ENCODE assay signal across 7 mouse cellular contexts in the genomic region with DNA sequence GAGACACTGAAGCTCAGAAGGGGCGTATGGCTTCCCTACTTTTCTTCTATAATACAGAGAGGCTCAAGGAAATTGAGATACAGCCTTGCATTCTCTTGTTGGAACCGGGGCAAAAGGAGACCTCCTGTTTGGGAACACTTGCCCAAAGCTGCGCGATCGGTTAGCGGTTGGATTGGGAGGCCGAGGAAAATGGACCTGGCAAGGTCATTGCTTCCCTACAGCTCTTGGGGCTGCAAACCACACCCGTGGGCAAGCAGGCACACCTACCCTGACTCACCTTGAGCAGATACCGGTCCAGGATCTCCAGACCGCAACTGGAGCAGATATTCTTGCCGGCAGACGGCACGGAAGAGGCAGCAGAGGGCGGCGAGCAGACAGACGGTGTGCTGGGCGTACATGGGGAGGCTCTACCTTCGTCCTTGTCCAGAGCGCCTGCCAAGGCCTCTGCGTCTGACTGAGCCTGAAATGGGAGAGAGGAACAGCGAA. TPM values are rescaled to one million over a fixed set of nuclear protein-coding genes. Genes with fewer than 3 reads are reported as not detected.
DNase-seq lines count a peak whose midpoint lies in the region; ATAC-seq and TF ChIP-seq lines count a peak whose summit lies in the region.

No protein-coding gene starts in this region.

- H3K36me3 ChIP-seq in hindbrain, postnatal 0 days (ENCODE audit: insufficient read depth, low read length): no peaks in the 10 kb centered on the region
- no peaks in the 10 kb centered on the region for H3K36me3 ChIP-seq in neural tube, embryonic 12.5 days

- H3K27me3 ChIP-seq in hindbrain, postnatal 0 days (ENCODE audit: insufficient read depth, low read length): peaks cover 88% of the 10 kb centered on the region
- peaks cover 99% of the 10 kb centered on the region for H3K27me3 ChIP-seq in neural tube, embryonic 12.5 days (replicated peaks)

- ATAC-seq in hindbrain, postnatal 0 days: no peak
- no peak for ATAC-seq in neural tube, embryonic 12.5 days (ENCODE audit: low FRiP score, low read depth)

- H3K4me2 ChIP-seq in hindbrain, postnatal 0 days (ENCODE audit: low read depth, low read length): peak overlapping the region; percentile 53
- peak overlapping the region; percentile 59 for H3K4me2 ChIP-seq in neural tube, embryonic 12.5 days (replicated peaks)

- no peak overlapping the region for H3K27ac ChIP-seq in layer of hippocampus, adult 2 months
- H3K27ac ChIP-seq in embryonic fibroblast, embryonic 13.5 days (ENCODE audit: insufficient read depth, low read length): no peak overlapping the region
- no peak overlapping the region for H3K27ac ChIP-seq in hindbrain, postnatal 0 days
- H3K27ac ChIP-seq in neural tube, embryonic 12.5 days: no peak overlapping the region

- H3K9ac ChIP-seq in hindbrain, postnatal 0 days (replicated peaks; ENCODE audit: low read length): no peak overlapping the region
- no peak overlapping the region for H3K9ac ChIP-seq in neural tube, embryonic 12.5 days

- no peak for TF ChIP-seq POLR2A in embryonic fibroblast, embryonic 13.5 days (IDR thresholded peaks at IDR 0.05; ENCODE audit: low read depth, low read length)

- peaks cover 3% of the 10 kb centered on the region for H3K4me1 ChIP-seq in embryonic fibroblast, embryonic 13.5 days (ENCODE audit: control insufficient read depth, insufficient read depth, low read length)
- peaks cover 6% of the 10 kb centered on the region; the same call in 1 of the 2 replicates for H3K4me1 ChIP-seq in hindbrain, postnatal 0 days (ENCODE audit: insufficient read depth, low read length)
- peaks cover 37% of the 10 kb centered on the region for H3K4me1 ChIP-seq in neural tube, embryonic 12.5 days

- no peaks in the 10 kb centered on the region for H3K9me3 ChIP-seq in hindbrain, postnatal 0 days (ENCODE audit: low read length)
- H3K9me3 ChIP-seq in neural tube, embryonic 12.5 days: no peaks in the 10 kb centered on the region

- no peak for DNase-seq in layer of hippocampus, adult 2 months (ENCODE audit: low spot score in 2 of 2)
- DNase-seq in layer of hippocampus, adult 18-20 months (ENCODE audit: low spot score in 2 of 2): no peak
- DNase-seq in hindbrain, postnatal 0 days (ENCODE audit: low spot score): no peak
- no peak for DNase-seq in urinary bladder, adult 2 months (ENCODE audit: low spot score)
- DNase-seq in gastrocnemius, adult 8-10 months (ENCODE audit: low spot score in 2 of 2): no peak

- no peak for TF ChIP-seq CTCF in layer of hippocampus, adult 2 months (conservative IDR thresholded peaks at IDR 0.05)
- TF ChIP-seq CTCF in embryonic fibroblast, embryonic 13.5 days (IDR thresholded peaks at IDR 0.05; ENCODE audit: borderline replicate concordance, insufficient read depth, low read length): no peak
- TF ChIP-seq CTCF in hindbrain, postnatal 0 days (IDR thresholded peaks at IDR 0.05; ENCODE audit: low read depth): no peak

- WGBS in hindbrain, postnatal 0 days: 2% methylated on average over 21 of the region's 21 CpGs
- WGBS in neural tube, embryonic 12.5 days: 1% methylated on average over 21 of the region's 21 CpGs

- peak overlapping the region; percentile 19 for H3K4me3 ChIP-seq in layer of hippocampus, adult 2 months
- peak overlapping the region; percentile 14; the same call in 1 of the 2 replicates for H3K4me3 ChIP-seq in embryonic fibroblast, embryonic 13.5 days (ENCODE audit: insufficient read depth, low read length)
- H3K4me3 ChIP-seq in hindbrain, postnatal 0 days (ENCODE audit: low read length): peak overlapping the region; percentile 21
- no peak overlapping the region for H3K4me3 ChIP-seq in neural tube, embryonic 12.5 days

RNA-seq across cellular contexts. Expression of a gene that starts 2.1 kb away (rescaled TPM):
- total RNA-seq in layer of hippocampus, adult 2 months (2021): 10 to 100 TPM; 15.5 to 16.0 TPM
- total RNA-seq in layer of hippocampus, adult 18-20 months (2021): 10 to 100 TPM; 15.6 to 16.4 TPM
- polyA plus RNA-seq in embryonic fibroblast, embryonic 13.5 days (2011; ENCODE audit: insufficient read length, low read depth, missing spikeins): 1.3 and 1.8 TPM in 2 replicates
- 3.4 and 3.6 TPM in 2 replicates for total RNA-seq in hindbrain, postnatal 0 days (2014; rRNA removed)
- 0.25 and 0.36 TPM in 2 replicates for polyA plus RNA-seq in hindbrain, postnatal 0 days (2015; fragmentation: Nextera tagmentation; extraction: Ambion mirVana)
- 1.2 and 1.4 TPM in 2 replicates for polyA plus RNA-seq in neural tube, embryonic 12.5 days (2016; fragmentation: Nextera tagmentation; extraction: Ambion mirVana)
- polyA plus RNA-seq in urinary bladder, adult 2 months (2012; rRNA removed): 0.76 and 1.4 TPM in 2 replicates
- 1 to 10 TPM; 1.2 to 1.5 (median 1.4) TPM for total RNA-seq in gastrocnemius, adult 8-10 months (2022)

RNA-seq across cellular contexts. Expression of a gene that starts 33.1 kb away (rescaled TPM):
- 10 to 100 TPM; 13.8 to 18.6 TPM for total RNA-seq in layer of hippocampus, adult 2 months (2021)
- 10 to 100 TPM; 17.0 to 20.2 TPM for total RNA-seq in layer of hippocampus, adult 18-20 months (2021)
- 28.6 and 34.4 TPM in 2 replicates for polyA plus RNA-seq in embryonic fibroblast, embryonic 13.5 days (2011; ENCODE audit: insufficient read length, low read depth, missing spikeins)
- 12.9 and 32.2 TPM in 2 replicates for total RNA-seq in hindbrain, postnatal 0 days (2014; rRNA removed)
- 16.6 and 17.0 TPM in 2 replicates for polyA plus RNA-seq in hindbrain, postnatal 0 days (2015; fragmentation: Nextera tagmentation; extraction: Ambion mirVana)
- polyA plus RNA-seq in neural tube, embryonic 12.5 days (2016; fragmentation: Nextera tagmentation; extraction: Ambion mirVana): 23.1 and 23.8 TPM in 2 replicates
- polyA plus RNA-seq in urinary bladder, adult 2 months (2012; rRNA removed): 25.2 and 27.2 TPM in 2 replicates
- total RNA-seq in gastrocnemius, adult 8-10 months (2022): 10 to 100 TPM; 16.5 to 19.6 (median 17.5) TPM

RNA-seq across cellular contexts. Expression of a gene that starts 33.5 kb away (rescaled TPM):
- total RNA-seq in layer of hippocampus, adult 2 months (2021): 10 to 100 TPM; 41.7 to 46.3 TPM
- total RNA-seq in layer of hippocampus, adult 18-20 months (2021): 10 to 100 TPM; 46.6 to 50.5 TPM
- polyA plus RNA-seq in embryonic fibroblast, embryonic 13.5 days (2011; ENCODE audit: insufficient read length, low read depth, missing spikeins): 54.1 and 60.4 TPM in 2 replicates
- total RNA-seq in hindbrain, postnatal 0 days (2014; rRNA removed): 47.3 and 48.6 TPM in 2 replicates
- polyA plus RNA-seq in hindbrain, postnatal 0 days (2015; fragmentation: Nextera tagmentation; extraction: Ambion mirVana): 98.1 and 100 TPM in 2 replicates
- polyA plus RNA-seq in neural tube, embryonic 12.5 days (2016; fragmentation: Nextera tagmentation; extraction: Ambion mirVana): 127 and 128 TPM in 2 replicates
- 39.7 and 41.5 TPM in 2 replicates for polyA plus RNA-seq in urinary bladder, adult 2 months (2012; rRNA removed)
- total RNA-seq in gastrocnemius, adult 8-10 months (2022): 10 to 100 TPM; 29.7 to 36.4 (median 32.2) TPM

RNA-seq across cellular contexts. Expression of a gene that starts 53.9 kb away (rescaled TPM):
- total RNA-seq in layer of hippocampus, adult 2 months (2021): 1 to 10 TPM; 1.4 to 1.7 TPM
- total RNA-seq in layer of hippocampus, adult 18-20 months (2021): 1 to 10 TPM; 1.8 to 2.5 TPM
- not detected in 2 replicates for polyA plus RNA-seq in embryonic fibroblast, embryonic 13.5 days (2011; ENCODE audit: insufficient read length, low read depth, missing spikeins)
- total RNA-seq in hindbrain, postnatal 0 days (2014; rRNA removed): 2.3 TPM in 1 of 2 replicates, not detected in the other
- polyA plus RNA-seq in hindbrain, postnatal 0 days (2015; fragmentation: Nextera tagmentation; extraction: Ambion mirVana): 3.4 and 3.7 TPM in 2 replicates
- 0.48 and 0.50 TPM in 2 replicates for polyA plus RNA-seq in neural tube, embryonic 12.5 days (2016; fragmentation: Nextera tagmentation; extraction: Ambion mirVana)
- 0.25 TPM in 2 replicates for polyA plus RNA-seq in urinary bladder, adult 2 months (2012; rRNA removed)
- total RNA-seq in gastrocnemius, adult 8-10 months (2022): not detected

RNA-seq across cellular contexts. Expression of a gene that starts 53.9 kb away (rescaled TPM):
- total RNA-seq in layer of hippocampus, adult 2 months (2021): 100 to 1,000 TPM; 175 to 180 TPM
- total RNA-seq in layer of hippocampus, adult 18-20 months (2021): 100 to 1,000 TPM; 193 to 203 TPM
- 99.4 and 100 TPM in 2 replicates for polyA plus RNA-seq in embryonic fibroblast, embryonic 13.5 days (2011; ENCODE audit: insufficient read length, low read depth, missing spikeins)
- total RNA-seq in hindbrain, postnatal 0 days (2014; rRNA removed): 85.4 and 110 TPM in 2 replicates
- 350 and 376 TPM in 2 replicates for polyA plus RNA-seq in hindbrain, postnatal 0 days (2015; fragmentation: Nextera tagmentation; extraction: Ambion mirVana)
- polyA plus RNA-seq in neural tube, embryonic 12.5 days (2016; fragmentation: Nextera tagmentation; extraction: Ambion mirVana): 202 and 212 TPM in 2 replicates
- polyA plus RNA-seq in urinary bladder, adult 2 months (2012; rRNA removed): 126 and 129 TPM in 2 replicates
- 100 to 1,000 TPM; 299 to 345 (median 329) TPM for total RNA-seq in gastrocnemius, adult 8-10 months (2022)
